Mouse (Mus musculus) MEL (cell line): Measurements from ENCODE around the gene Eprs. TPM values are rescaled to one million over a fixed set of nuclear protein-coding genes. Genes with fewer than 3 reads are reported as not detected.

Source experiments
- DNase-seq: peaks from one replicate; pipeline ENCODE4 v3.0.0; 2011; ENCODE audit warnings: low read depth, low spot score
- H3K27ac ChIP-seq: 2 replicates; pipeline ENCODE4 v1.5.1; 2012; ENCODE audit warnings: low read depth, mild to moderate bottlenecking, control low read depth, low read length, moderate library complexity; ENCODE audit not compliant: control insufficient read depth
- H3K27me3 ChIP-seq, 2 experiments: fragments of 150-350 bp in 1 of 2; sonication (generic) in 1 of 2; 2 replicates each; pipeline ENCODE4 v1.6.1; 2012; ENCODE audit warnings: low read length in 2 of 2, mild to moderate bottlenecking in 2 of 2, improper control_type of control experiment in 1 of 2, moderate library complexity in 1 of 2; ENCODE audit not compliant: insufficient read depth in 2 of 2, control insufficient read depth in 1 of 2
- H3K36me3 ChIP-seq, 2 experiments: 2 replicates each; pipeline ENCODE4 v1.6.1; 2012 to 2014; ENCODE audit warnings: low read length in 2 of 2, improper control_type of control experiment in 1 of 2, inconsistent platforms in 1 of 2, mild to moderate bottlenecking in 1 of 2; ENCODE audit not compliant: insufficient read depth in 2 of 2, control insufficient read depth in 1 of 2
- H3K4me1 ChIP-seq, 2 experiments: fragments of 150-350 bp in 1 of 2; sonication (generic) in 1 of 2; 2 replicates each; pipeline ENCODE4 v1.6.1; 2012; ENCODE audit warnings: low read length in 2 of 2, improper control_type of control experiment in 1 of 2, mild to moderate bottlenecking in 1 of 2; ENCODE audit not compliant: insufficient read depth in 2 of 2, control insufficient read depth in 1 of 2
- H3K4me3 ChIP-seq, 2 experiments: fragments of 150-350 bp in 1 of 2; sonication (generic) in 1 of 2; 2 replicates each; pipeline ENCODE4 v1.5.1; 2012; ENCODE audit warnings: low read depth in 2 of 2, low read length in 2 of 2, mild to moderate bottlenecking in 2 of 2, moderate library complexity in 2 of 2, control low read depth in 1 of 2, improper control_type of control experiment in 1 of 2; ENCODE audit not compliant: control insufficient read depth in 1 of 2, insufficient read depth in 1 of 2
- H3K79me2 ChIP-seq: 2 replicates; pipeline ENCODE4 v1.6.1; 2012; ENCODE audit warnings: mild to moderate bottlenecking, low read length, moderate library complexity; ENCODE audit not compliant: control insufficient read depth, poor library complexity, insufficient read depth
- H3K9ac ChIP-seq: 2 replicates; pipeline ENCODE4 v1.6.1; 2012; ENCODE audit warnings: low read depth, mild to moderate bottlenecking, control low read depth, low read length, moderate library complexity; ENCODE audit not compliant: control insufficient read depth, poor library complexity, severe bottlenecking
- H3K9me3 ChIP-seq: fragments of 150-350 bp; sonication (generic); replicated peaks from 2 replicates; pipeline ENCODE4 v1.6.1; 2012; ENCODE audit warnings: mild to moderate bottlenecking, low read length, improper control_type of control experiment, moderate library complexity; ENCODE audit not compliant: insufficient read depth
- BHLHE40 ChIP-seq: IDR thresholded peaks from 2 replicates; pipeline ENCODE4 v1.6.1; 2012; ENCODE audit warnings: low read depth, mild to moderate bottlenecking, inconsistent platforms, low read length, improper control_type of control experiment, borderline replicate concordance
- CHD1 ChIP-seq: IDR thresholded peaks from 2 replicates; pipeline ENCODE4 v1.6.1; 2012; ENCODE audit warnings: low read depth, mild to moderate bottlenecking, inconsistent platforms, low read length, improper control_type of control experiment
- CHD2 ChIP-seq: IDR thresholded peaks from 2 replicates; pipeline ENCODE4 v1.6.1; 2011; ENCODE audit warnings: low read length, improper control_type of control experiment
- CTCF ChIP-seq, 3 experiments: IDR thresholded peaks in 2 of 3; conservative IDR thresholded peaks in 1 of 3; 2 replicates each; pipeline ENCODE4 v1.5.1; 2011 to 2012; ENCODE audit warnings: low read length in 3 of 3, low read depth in 2 of 3, mild to moderate bottlenecking in 2 of 3, improper control_type of control experiment in 1 of 3, inconsistent platforms in 1 of 3, mixed read lengths in 1 of 3, moderate library complexity in 1 of 3; ENCODE audit not compliant: control insufficient read depth in 1 of 3, insufficient read depth in 1 of 3, poor library complexity in 1 of 3, severe bottlenecking in 1 of 3
- E2F4 ChIP-seq: IDR thresholded peaks from 2 replicates; pipeline ENCODE4 v1.6.1; 2011; ENCODE audit warnings: low read depth, low read length, improper control_type of control experiment, borderline replicate concordance
- ELF1 ChIP-seq: IDR thresholded peaks from 2 replicates; pipeline ENCODE4 v1.6.1; 2014; ENCODE audit warnings: low read depth, mild to moderate bottlenecking, inconsistent platforms, low read length, improper control_type of control experiment, moderate library complexity
- EP300 ChIP-seq, 2 experiments: IDR thresholded peaks; 2 replicates each; pipeline ENCODE4 v1.6.1; 2011; ENCODE audit warnings: improper control_type of control experiment in 2 of 2, low read length in 2 of 2, low read depth in 1 of 2, mild to moderate bottlenecking in 1 of 2
- ETS1 ChIP-seq: IDR thresholded peaks from 2 replicates; pipeline ENCODE4 v1.6.1; 2012; ENCODE audit warnings: low read depth, mild to moderate bottlenecking, inconsistent platforms, low read length, improper control_type of control experiment, moderate library complexity
- GABPA ChIP-seq: IDR thresholded peaks from 2 replicates; pipeline ENCODE4 v1.6.1; 2012; ENCODE audit warnings: low read depth, mild to moderate bottlenecking, inconsistent platforms, low read length, improper control_type of control experiment, moderate library complexity
- GATA1 ChIP-seq: IDR thresholded peaks from 2 replicates; pipeline ENCODE4 v1.6.1; 2011; ENCODE audit warnings: low read depth, low read length, improper control_type of control experiment
- HCFC1 ChIP-seq: IDR thresholded peaks from 2 replicates; pipeline ENCODE4 v1.6.1; 2012; ENCODE audit warnings: low read depth, mild to moderate bottlenecking, inconsistent platforms, low read length, improper control_type of control experiment, moderate library complexity
- JUND ChIP-seq: IDR thresholded peaks from 2 replicates; pipeline ENCODE4 v1.6.1; 2011; ENCODE audit warnings: low read depth, mild to moderate bottlenecking, improper control_type of control experiment, low read length
- KAT2A ChIP-seq: conservative IDR thresholded peaks from 2 replicates; pipeline ENCODE4 v1.6.1; 2012; ENCODE audit warnings: low read depth, low read length, improper control_type of control experiment, inconsistent platforms
- MAFK ChIP-seq: IDR thresholded peaks from 2 replicates; pipeline ENCODE4 v1.6.1; 2011; ENCODE audit warnings: low read depth, mild to moderate bottlenecking, low read length, improper control_type of control experiment, borderline replicate concordance
- MAX ChIP-seq: IDR thresholded peaks from 2 replicates; pipeline ENCODE4 v1.6.1; 2011; ENCODE audit warnings: low read length, improper control_type of control experiment
- MAZ ChIP-seq: IDR thresholded peaks from 2 replicates; pipeline ENCODE4 v1.6.1; 2012; ENCODE audit warnings: low read depth, mild to moderate bottlenecking, inconsistent platforms, low read length, improper control_type of control experiment
- MEF2A ChIP-seq: IDR thresholded peaks from 2 replicates; pipeline ENCODE4 v1.6.1; 2014; ENCODE audit warnings: low read depth, mild to moderate bottlenecking, inconsistent platforms, low read length, improper control_type of control experiment; ENCODE audit not compliant: poor library complexity, insufficient replicate concordance, severe bottlenecking; ENCODE audit errors: extremely low read depth
- MXI1 ChIP-seq: IDR thresholded peaks from 2 replicates; pipeline ENCODE4 v1.6.1; 2011; ENCODE audit warnings: mild to moderate bottlenecking, low read depth, low read length, improper control_type of control experiment
- MYB ChIP-seq: IDR thresholded peaks from 2 replicates; pipeline ENCODE4 v1.6.1; 2011; ENCODE audit warnings: mild to moderate bottlenecking, low read depth, low read length, improper control_type of control experiment
- MYC ChIP-seq: IDR thresholded peaks from 2 replicates; pipeline ENCODE4 v1.6.1; 2011; ENCODE audit warnings: low read depth, mild to moderate bottlenecking, low read length, improper control_type of control experiment, moderate library complexity
- NRF1 ChIP-seq: IDR thresholded peaks from 2 replicates; pipeline ENCODE4 v1.6.1; 2014; ENCODE audit warnings: low read depth, mild to moderate bottlenecking, inconsistent platforms, low read length, improper control_type of control experiment, moderate library complexity; ENCODE audit not compliant: poor library complexity, insufficient read depth, severe bottlenecking
- POLR2A ChIP-seq, 2 experiments: IDR thresholded peaks; 2 replicates each; pipeline ENCODE4 v1.6.1; 2011 to 2012; ENCODE audit warnings: low read length in 2 of 2, mild to moderate bottlenecking in 2 of 2, control low read depth in 1 of 2, improper control_type of control experiment in 1 of 2, low read depth in 1 of 2, moderate library complexity in 1 of 2; ENCODE audit not compliant: control insufficient read depth in 1 of 2, insufficient read depth in 1 of 2, poor library complexity in 1 of 2
- POLR2AphosphoS2 ChIP-seq: IDR thresholded peaks from 2 replicates; pipeline ENCODE4 v1.6.1; 2011; ENCODE audit warnings: low read length, improper control_type of control experiment
- POLR2AphosphoS5 ChIP-seq: IDR thresholded peaks from 2 replicates; pipeline ENCODE4 v1.6.1; 2012; ENCODE audit warnings: low read depth, borderline replicate concordance, mild to moderate bottlenecking, inconsistent platforms, low read length, moderate library complexity, mixed read lengths
- RAD21 ChIP-seq: IDR thresholded peaks from 2 replicates; pipeline ENCODE4 v1.6.1; 2011; ENCODE audit warnings: mild to moderate bottlenecking, low read depth, low read length, improper control_type of control experiment
- RCOR1 ChIP-seq: IDR thresholded peaks from 2 replicates; pipeline ENCODE4 v1.6.1; 2012; ENCODE audit warnings: low read depth, mild to moderate bottlenecking, inconsistent platforms, low read length, improper control_type of control experiment
- SIN3A ChIP-seq: IDR thresholded peaks from 2 replicates; pipeline ENCODE4 v1.6.1; 2012; ENCODE audit warnings: low read length, improper control_type of control experiment, inconsistent platforms
- SMC3 ChIP-seq: IDR thresholded peaks from 2 replicates; pipeline ENCODE4 v1.6.1; 2011; ENCODE audit warnings: low read depth, low read length, improper control_type of control experiment
- TAL1 ChIP-seq: IDR thresholded peaks from 2 replicates; pipeline ENCODE4 v1.6.1; 2012; ENCODE audit warnings: mild to moderate bottlenecking, inconsistent platforms, low read length, moderate library complexity, mixed read lengths
- TBP ChIP-seq: IDR thresholded peaks from 2 replicates; pipeline ENCODE4 v1.8.0; 2011; ENCODE audit warnings: low read depth, low read length, improper control_type of control experiment
- TCF12 ChIP-seq: IDR thresholded peaks from 2 replicates; pipeline ENCODE4 v1.6.1; 2014; ENCODE audit warnings: low read depth, mild to moderate bottlenecking, inconsistent platforms, low read length, improper control_type of control experiment, moderate library complexity
- UBTF ChIP-seq: IDR thresholded peaks from 2 replicates; pipeline ENCODE4 v1.6.1; 2012; ENCODE audit warnings: low read depth, mild to moderate bottlenecking, inconsistent platforms, low read length, improper control_type of control experiment, moderate library complexity, borderline replicate concordance; ENCODE audit not compliant: insufficient read depth
- USF1 ChIP-seq: IDR thresholded peaks from 2 replicates; pipeline ENCODE4 v1.6.1; 2014; ENCODE audit warnings: low read depth, mild to moderate bottlenecking, inconsistent platforms, low read length, improper control_type of control experiment, moderate library complexity
- USF2 ChIP-seq, 2 experiments: IDR thresholded peaks; 2 replicates each; pipeline ENCODE4 v1.6.1; 2011 to 2012; ENCODE audit warnings: improper control_type of control experiment in 2 of 2, low read length in 2 of 2, borderline replicate concordance in 1 of 2, inconsistent platforms in 1 of 2, low read depth in 1 of 2, mild to moderate bottlenecking in 1 of 2; ENCODE audit not compliant: insufficient read depth in 1 of 2
- ZC3H11A ChIP-seq: IDR thresholded peaks from 2 replicates; pipeline ENCODE4 v1.6.1; 2012; ENCODE audit warnings: low read depth, mild to moderate bottlenecking, inconsistent platforms, low read length, improper control_type of control experiment
- ZKSCAN1 ChIP-seq: IDR thresholded peaks from 2 replicates; pipeline ENCODE4 v1.6.1; 2012; ENCODE audit warnings: low read depth, mild to moderate bottlenecking, inconsistent platforms, low read length, improper control_type of control experiment, moderate library complexity
- ZMIZ1 ChIP-seq: IDR thresholded peaks from 2 replicates; pipeline ENCODE4 v1.6.1; 2012; ENCODE audit warnings: low read depth, mild to moderate bottlenecking, inconsistent platforms, low read length, improper control_type of control experiment, moderate library complexity
- ZNF384 ChIP-seq: IDR thresholded peaks from 2 replicates; pipeline ENCODE4 v1.6.1; 2012; ENCODE audit warnings: low read depth, mild to moderate bottlenecking, inconsistent platforms, low read length, improper control_type of control experiment
- polyA plus RNA-seq, 2 experiments: library from polyadenylated mRNA; stranded (reverse) in 1 of 2; unstranded in 1 of 2; fragments of >175 nt in 1 of 2; fragments of >200 nt in 1 of 2; gene quantifications; 2 replicates each; pipeline versions ENCODE4 v1.2.1 to v1.2.4; 2012; ENCODE audit warnings: low replicate concordance in 2 of 2, low read depth in 1 of 2; ENCODE audit not compliant: insufficient read length in 2 of 2, insufficient read depth in 1 of 2, missing spikeins in 1 of 2
- total RNA-seq: library from RNA; depleted of rRNA; stranded (reverse); fragments of 300-350 nt; gene quantifications from 2 replicates; pipeline ENCODE4 v1.2.3, GENCODE M21; 2012

Eprs gene
- total and polyA plus RNA-seq, 3 experiments = 177 to 355 (median 177) TPM

- peak overlapping the region; percentile 81 to 84 for H3K4me3 ChIP-seq
- H3K27me3 ChIP-seq = no peaks in the 10 kb centered on the region
- H3K79me2 ChIP-seq = peaks cover 9% of the 10 kb centered on the region
- peaks cover 2 to 11% of the 10 kb centered on the region in 2 experiments; a peak in 2 of 4 replicates for H3K4me1 ChIP-seq
- H3K36me3 ChIP-seq = peaks cover 0 to 10% of the 10 kb centered on the region in 2 experiments; a peak in 3 of 4 replicates
- H3K9me3 ChIP-seq = no peaks in the 10 kb centered on the region
- peak overlapping the region; percentile 83 for H3K9ac ChIP-seq
- peak overlapping the region; percentile 28; the same call in 1 of the 2 replicates for H3K27ac ChIP-seq
- DNase-seq = peak; percentile 49
- no peak for TF ChIP-seq USF1
- TF ChIP-seq RAD21 = no peak
- no peak for TF ChIP-seq HCFC1
- no peak for TF ChIP-seq JUND
- no peak for TF ChIP-seq MYB
- no peak for TF ChIP-seq POLR2A (IDR thresholded peaks at IDR 0.05; ENCODE audit: control insufficient read depth in 1 of 2, insufficient read depth in 1 of 2, low read depth in 1 of 2, low read length in 2 of 2, poor library complexity in 1 of 2)
- no peak for TF ChIP-seq MAZ
- TF ChIP-seq E2F4 = no peak
- no peak for TF ChIP-seq MEF2A
- no peak for TF ChIP-seq GABPA
- TF ChIP-seq SIN3A = no peak
- no peak for TF ChIP-seq ELF1
- TF ChIP-seq UBTF = no peak
- TF ChIP-seq MAX = 0 out of 2 replicates have a peak, but pooled peaks have one; percentile 13
- TF ChIP-seq TCF12 = no peak
- no peak for TF ChIP-seq CHD1
- TF ChIP-seq RCOR1 = no peak
- TF ChIP-seq BHLHE40 = no peak
- TF ChIP-seq ZC3H11A = no peak
- peak in 2 of 3 experiments; percentile 28 to 32; a peak in 2 of 6 replicates for TF ChIP-seq CTCF (IDR thresholded peaks at IDR 0.05 in 2 of 3, conservative IDR thresholded peaks at IDR 0.05 in 1 of 3; ENCODE audit: control insufficient read depth in 1 of 3, insufficient read depth in 1 of 3, low read depth in 2 of 3, low read length in 3 of 3, poor library complexity in 1 of 3, severe bottlenecking in 1 of 3)
- peak; percentile 14; the same call in 1 of the 2 replicates for TF ChIP-seq TBP
- TF ChIP-seq SMC3 = no peak
- TF ChIP-seq ZNF384 = peak; percentile 77
- TF ChIP-seq POLR2AphosphoS5 = no peak
- TF ChIP-seq MAFK = no peak
- no peak for TF ChIP-seq TAL1
- TF ChIP-seq CHD2 = no peak
- TF ChIP-seq USF2 (IDR thresholded peaks at IDR 0.05; ENCODE audit: borderline replicate concordance in 1 of 2, insufficient read depth in 1 of 2, low read depth in 1 of 2, low read length in 2 of 2) = no peak
- peak; percentile 47; the same call in 1 of the 2 replicates for TF ChIP-seq MXI1
- no peak for TF ChIP-seq ZKSCAN1
- no peak for TF ChIP-seq POLR2AphosphoS2
- no peak for TF ChIP-seq ZMIZ1
- no peak for TF ChIP-seq KAT2A
- no peak for TF ChIP-seq ETS1
- TF ChIP-seq MYC = peak; percentile 89
- no peak for TF ChIP-seq GATA1
- no peak for TF ChIP-seq NRF1
- no peak for TF ChIP-seq EP300 (IDR thresholded peaks at IDR 0.05; ENCODE audit: low read depth in 1 of 2, low read length in 2 of 2)
Measured at GRCm38 (mm10) chr1:185331364-185331763, 31.5 kb upstream of the Eprs start.
